Mouse (Mus musculus) cerebellum, adult 2 months (tissue): ENCODE measurements around the gene Atg3.

ENCODE experiments used
- CTCF ChIP-seq: fragments of 200-500 bp; IDR thresholded peaks from 2 replicates; pipeline ENCODE4 v1.5.1; 2011; ENCODE audit warnings: low read depth, mild to moderate bottlenecking, control low read depth, low read length, moderate library complexity, borderline replicate concordance; ENCODE audit not compliant: insufficient read depth
- POLR2A ChIP-seq: fragments of 200-500 bp; IDR thresholded peaks from 2 replicates; pipeline ENCODE4 v1.6.1; 2011; ENCODE audit warnings: low read length, control low read depth, borderline replicate concordance; ENCODE audit not compliant: insufficient read depth

GRCm38 (mm10) chr16:45142565-45142964 lies 16.0 kb upstream of the Atg3 start:
- TF ChIP-seq CTCF, result no peak
- TF ChIP-seq POLR2A, result no peak
